Mouse (Mus musculus) neutrophil, adult 65 days (primary cell): ENCODE results near the gene Srpx2. TPM values are rescaled to one million over a fixed set of nuclear protein-coding genes. Genes with fewer than 3 reads are reported as not detected.

Experiments
- total RNA-seq: library from RNA; stranded (reverse); gene quantifications from 2 replicates; pipeline ENCODE4 v1.2.4, GENCODE M21; 2023

The Srpx2 gene
- not detected in 2 replicates for total RNA-seq

DNA sequence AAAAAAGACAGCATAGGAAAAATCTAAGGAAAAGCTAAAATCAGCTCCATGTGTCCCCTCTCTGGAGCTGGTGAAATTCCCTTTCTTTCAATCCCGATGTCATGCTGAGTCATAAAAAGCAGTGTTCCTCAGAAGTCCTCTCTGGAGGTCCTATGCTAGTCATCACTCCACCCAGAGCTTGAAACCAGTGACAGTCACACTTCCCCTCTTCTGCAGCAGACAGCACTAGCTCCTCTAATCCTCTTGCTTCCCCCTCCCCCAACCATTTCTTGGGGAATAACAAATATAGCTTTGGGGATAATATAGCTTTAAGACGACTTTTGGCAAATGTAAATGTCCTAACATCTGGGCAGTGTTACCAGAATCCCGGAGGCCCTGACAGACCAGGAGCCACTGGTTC, at the start of gene Srpx2:
Gene Srpx2 (plus strand): TSS at position 166 of the 400 bp plus-strand sequence.

GRCm38 (mm10) chrX:133898014-133898542, 10.1 kb upstream of the Srpx2 start, which contains the start of gene Tspan6:
Gene Tspan6 (minus strand): TSS chrX:133898429.

DNA sequence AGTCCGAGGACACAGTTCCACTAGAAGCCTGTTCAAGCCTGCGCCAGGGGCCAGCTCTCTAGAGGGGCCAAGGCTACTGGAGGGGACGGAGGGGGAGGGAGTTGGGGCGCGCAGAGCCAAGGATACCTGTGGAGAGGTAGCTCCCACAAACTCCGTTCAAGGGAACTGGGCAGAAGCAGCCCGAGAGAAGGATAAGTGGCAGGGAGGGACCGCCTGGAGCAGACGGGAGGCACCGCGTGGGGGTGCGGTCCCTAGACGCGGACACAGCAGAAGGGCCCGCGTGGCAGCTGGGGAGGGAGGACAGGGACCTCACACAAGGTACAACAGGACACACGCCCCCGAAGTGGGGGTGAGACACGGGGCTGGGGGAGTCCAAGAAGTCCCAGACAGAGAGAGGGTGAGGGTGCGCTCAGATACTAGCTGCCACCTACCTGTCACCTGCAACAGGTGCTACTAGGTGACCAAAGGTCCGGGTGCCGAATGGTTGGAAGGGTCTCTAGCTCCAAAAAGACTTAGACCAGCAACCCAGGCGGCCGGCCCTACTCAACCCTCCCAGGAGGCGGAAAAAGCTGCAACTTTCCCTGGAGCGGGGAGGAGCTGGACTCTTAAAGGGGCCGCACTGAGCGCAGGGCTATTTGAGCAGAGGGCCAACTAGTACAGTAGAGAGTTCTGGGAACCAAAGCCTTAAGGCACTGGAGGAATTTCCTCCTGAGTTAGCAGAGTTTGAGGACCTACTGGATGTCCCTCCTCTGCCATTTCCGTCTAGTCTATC, 73.2 kb downstream of the Srpx2 start, which contains the start of gene Sytl4:
Gene Sytl4 (minus strand): TSS at position 582 of the 772 bp plus-strand sequence.

Other genes with a start within 250 kb of the Srpx2 start
- gene Pcdh19, start 219.4 kb upstream of the Srpx2 start, total RNA-seq: not detected in 2 replicates
- gene Tnmd, start 57.4 kb upstream of the Srpx2 start, total RNA-seq: not detected in 2 replicates
- gene Tspan6, start 10.0 kb upstream of the Srpx2 start, total RNA-seq: 0.88 TPM in 1 of 2 replicates, not detected in the other
- 0.18 and 0.28 TPM in 2 replicates for gene Sytl4, start 73.4 kb downstream of the Srpx2 start, total RNA-seq
- 15.8 and 18.8 TPM in 2 replicates for gene Cstf2, start 150.8 kb downstream of the Srpx2 start, total RNA-seq